Mouse (Mus musculus): ENCODE measurements around the gene Serpinb7. TPM values are rescaled to one million over a fixed set of nuclear protein-coding genes. Genes with fewer than 3 reads are reported as not detected.

Gene Serpinb7
- polyA plus RNA-seq, 1 experiment = 3.0 TPM

- TF ChIP-seq CTCF (IDR thresholded peaks at IDR 0.05; ENCODE audit: low read depth, low read length) (no peak), EP300 (IDR thresholded peaks at IDR 0.05; ENCODE audit: insufficient read depth, low read depth, low read length) (no peak), POLR2A (IDR thresholded peaks at IDR 0.05; ENCODE audit: insufficient read depth, low read length) (no peak)
- Histone ChIP-seq H3K27me3 (ENCODE audit: control insufficient read depth, insufficient read depth, low read length, poor library complexity, severe bottlenecking) (no peaks in the 10 kb centered on the region), H3K4me3 (ENCODE audit: low read depth, low read length) (no peak overlapping the region), H3K36me3 (ENCODE audit: control insufficient read depth, insufficient read depth, low read length, poor library complexity, severe bottlenecking) (no peaks in the 10 kb centered on the region), H3K9ac (ENCODE audit: low read depth, poor library complexity, severe bottlenecking) (no peak overlapping the region), H3K9me3 (replicated peaks; ENCODE audit: control insufficient read depth, insufficient read depth, low read length, poor library complexity, severe bottlenecking) (no peaks in the 10 kb centered on the region), H3K27ac (ENCODE audit: insufficient read depth, low read length) (no peak overlapping the region), H3K4me1 (ENCODE audit: control insufficient read depth, insufficient read depth, low read length) (no peaks in the 10 kb centered on the region)
Observed at GRCm38 (mm10) chr1:107389753-107390152, 9.7 kb upstream of the Serpinb7 start.

GRCm38 (mm10) chr1:107397481-107397880 is 2.0 kb upstream of the Serpinb7 start:
- Histone ChIP-seq H3K27me3 (ENCODE audit: control insufficient read depth, insufficient read depth, low read length, poor library complexity, severe bottlenecking) (no peaks in the 10 kb centered on the region), H3K4me3 (ENCODE audit: low read depth, low read length) (no peak overlapping the region), H3K9ac (ENCODE audit: low read depth, poor library complexity, severe bottlenecking) (no peak overlapping the region), H3K4me1 (ENCODE audit: control insufficient read depth, insufficient read depth, low read length) (no peaks in the 10 kb centered on the region), H3K27ac (ENCODE audit: insufficient read depth, low read length) (no peak overlapping the region), H3K36me3 (ENCODE audit: control insufficient read depth, insufficient read depth, low read length, poor library complexity, severe bottlenecking) (no peaks in the 10 kb centered on the region), H3K9me3 (replicated peaks; ENCODE audit: control insufficient read depth, insufficient read depth, low read length, poor library complexity, severe bottlenecking) (no peaks in the 10 kb centered on the region)
- no peak for TF ChIP-seq POLR2A (IDR thresholded peaks at IDR 0.05; ENCODE audit: insufficient read depth, low read length)
- no peak for TF ChIP-seq EP300 (IDR thresholded peaks at IDR 0.05; ENCODE audit: insufficient read depth, low read depth, low read length)
- no peak for TF ChIP-seq CTCF (IDR thresholded peaks at IDR 0.05; ENCODE audit: low read depth, low read length)

- no peaks in the 10 kb centered on the region for H3K4me1 ChIP-seq (ENCODE audit: control insufficient read depth, insufficient read depth, low read length)
- H3K9ac ChIP-seq (ENCODE audit: low read depth, poor library complexity, severe bottlenecking) = no peak overlapping the region
- no peaks in the 10 kb centered on the region for H3K27me3 ChIP-seq (ENCODE audit: control insufficient read depth, insufficient read depth, low read length, poor library complexity, severe bottlenecking)
- TF ChIP-seq POLR2A (IDR thresholded peaks at IDR 0.05; ENCODE audit: insufficient read depth, low read length) (no peak), CTCF (IDR thresholded peaks at IDR 0.05; ENCODE audit: low read depth, low read length) (no peak), EP300 (IDR thresholded peaks at IDR 0.05; ENCODE audit: insufficient read depth, low read depth, low read length) (no peak)
- no peaks in the 10 kb centered on the region for H3K9me3 ChIP-seq (replicated peaks; ENCODE audit: control insufficient read depth, insufficient read depth, low read length, poor library complexity, severe bottlenecking)
- H3K4me3 ChIP-seq (ENCODE audit: low read depth, low read length) = no peak overlapping the region
- H3K27ac ChIP-seq (ENCODE audit: insufficient read depth, low read length) = no peak overlapping the region
- no peaks in the 10 kb centered on the region for H3K36me3 ChIP-seq (ENCODE audit: control insufficient read depth, insufficient read depth, low read length, poor library complexity, severe bottlenecking)
Observed at GRCm38 (mm10) chr1:107402082-107402481, 2.6 kb downstream of the Serpinb7 start.

DNA sequence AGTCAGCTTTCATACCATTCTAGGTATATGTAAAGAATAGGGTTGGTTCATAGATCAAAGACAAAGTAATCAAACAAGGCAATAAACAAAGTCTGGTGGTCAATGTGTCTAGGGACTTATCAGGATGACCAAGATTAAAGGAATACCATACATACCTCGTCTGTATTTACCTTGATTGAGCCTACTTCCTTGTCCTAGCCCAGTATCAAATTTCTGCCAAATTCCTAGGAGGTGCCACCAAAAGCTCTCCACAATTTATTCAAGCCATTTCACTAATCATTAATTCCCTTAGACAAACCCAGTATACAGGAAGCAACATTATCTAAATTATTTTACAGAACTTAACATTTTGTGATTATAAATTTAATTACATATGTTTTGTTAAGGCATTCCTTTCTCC is 15.2 kb downstream of the Serpinb7 start:
- Histone ChIP-seq H3K36me3 (ENCODE audit: control insufficient read depth, insufficient read depth, low read length, poor library complexity, severe bottlenecking) (no peaks in the 10 kb centered on the region), H3K9me3 (replicated peaks; ENCODE audit: control insufficient read depth, insufficient read depth, low read length, poor library complexity, severe bottlenecking) (no peaks in the 10 kb centered on the region), H3K4me1 (ENCODE audit: control insufficient read depth, insufficient read depth, low read length) (no peaks in the 10 kb centered on the region), H3K4me3 (ENCODE audit: low read depth, low read length) (no peak overlapping the region), H3K9ac (ENCODE audit: low read depth, poor library complexity, severe bottlenecking) (no peak overlapping the region), H3K27me3 (ENCODE audit: control insufficient read depth, insufficient read depth, low read length, poor library complexity, severe bottlenecking) (no peaks in the 10 kb centered on the region), H3K27ac (ENCODE audit: insufficient read depth, low read length) (no peak overlapping the region)
- no peak for TF ChIP-seq POLR2A (IDR thresholded peaks at IDR 0.05; ENCODE audit: insufficient read depth, low read length)

GRCm38 (mm10) chr1:107422487-107422886 is 23.0 kb downstream of the Serpinb7 start:
- Histone ChIP-seq H3K4me1 (ENCODE audit: control insufficient read depth, insufficient read depth, low read length) (no peaks in the 10 kb centered on the region), H3K9me3 (replicated peaks; ENCODE audit: control insufficient read depth, insufficient read depth, low read length, poor library complexity, severe bottlenecking) (no peaks in the 10 kb centered on the region), H3K9ac (ENCODE audit: low read depth, poor library complexity, severe bottlenecking) (no peak overlapping the region), H3K27me3 (ENCODE audit: control insufficient read depth, insufficient read depth, low read length, poor library complexity, severe bottlenecking) (no peaks in the 10 kb centered on the region), H3K27ac (ENCODE audit: insufficient read depth, low read length) (no peak overlapping the region), H3K36me3 (ENCODE audit: control insufficient read depth, insufficient read depth, low read length, poor library complexity, severe bottlenecking) (no peaks in the 10 kb centered on the region), H3K4me3 (ENCODE audit: low read depth, low read length) (no peak overlapping the region)
- TF ChIP-seq CTCF (IDR thresholded peaks at IDR 0.05; ENCODE audit: low read depth, low read length) (no peak), POLR2A (IDR thresholded peaks at IDR 0.05; ENCODE audit: insufficient read depth, low read length) (no peak), EP300 (IDR thresholded peaks at IDR 0.05; ENCODE audit: insufficient read depth, low read depth, low read length) (no peak)

DNA sequence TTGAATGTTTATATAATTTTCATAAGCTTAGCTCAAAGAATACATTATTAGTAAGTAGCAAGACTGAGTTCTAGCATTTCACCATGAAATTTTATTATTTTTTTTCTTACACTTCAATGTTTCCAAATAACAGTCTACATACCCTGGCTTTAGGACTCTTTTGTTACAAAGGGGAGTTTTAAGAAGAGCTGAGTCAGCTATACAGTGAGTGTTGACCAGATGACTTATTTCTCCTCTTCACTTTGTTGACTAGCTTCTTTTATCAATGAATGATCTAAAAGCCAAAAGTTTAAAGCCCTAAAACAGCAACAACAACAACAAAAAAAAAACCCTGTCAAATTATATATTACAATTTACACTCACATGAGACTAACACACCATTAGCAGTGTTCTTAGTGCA is 31.8 kb downstream of the Serpinb7 start:
- no peak for TF ChIP-seq POLR2A (IDR thresholded peaks at IDR 0.05; ENCODE audit: insufficient read depth, low read length)
- TF ChIP-seq EP300 (IDR thresholded peaks at IDR 0.05; ENCODE audit: insufficient read depth, low read depth, low read length) = no peak
- TF ChIP-seq CTCF (IDR thresholded peaks at IDR 0.05; ENCODE audit: low read depth, low read length) = no peak
- H3K27ac ChIP-seq (ENCODE audit: insufficient read depth, low read length) = no peak overlapping the region
- H3K27me3 ChIP-seq (ENCODE audit: control insufficient read depth, insufficient read depth, low read length, poor library complexity, severe bottlenecking) = no peaks in the 10 kb centered on the region
- H3K4me1 ChIP-seq (ENCODE audit: control insufficient read depth, insufficient read depth, low read length) = no peaks in the 10 kb centered on the region
- no peaks in the 10 kb centered on the region for H3K9me3 ChIP-seq (replicated peaks; ENCODE audit: control insufficient read depth, insufficient read depth, low read length, poor library complexity, severe bottlenecking)
- H3K9ac ChIP-seq (ENCODE audit: low read depth, poor library complexity, severe bottlenecking) = no peak overlapping the region
- H3K36me3 ChIP-seq (ENCODE audit: control insufficient read depth, insufficient read depth, low read length, poor library complexity, severe bottlenecking) = no peaks in the 10 kb centered on the region
- no peak overlapping the region for H3K4me3 ChIP-seq (ENCODE audit: low read depth, low read length)
